ENCODE assay signal across 12 mouse cellular contexts in the genomic region with DNA sequence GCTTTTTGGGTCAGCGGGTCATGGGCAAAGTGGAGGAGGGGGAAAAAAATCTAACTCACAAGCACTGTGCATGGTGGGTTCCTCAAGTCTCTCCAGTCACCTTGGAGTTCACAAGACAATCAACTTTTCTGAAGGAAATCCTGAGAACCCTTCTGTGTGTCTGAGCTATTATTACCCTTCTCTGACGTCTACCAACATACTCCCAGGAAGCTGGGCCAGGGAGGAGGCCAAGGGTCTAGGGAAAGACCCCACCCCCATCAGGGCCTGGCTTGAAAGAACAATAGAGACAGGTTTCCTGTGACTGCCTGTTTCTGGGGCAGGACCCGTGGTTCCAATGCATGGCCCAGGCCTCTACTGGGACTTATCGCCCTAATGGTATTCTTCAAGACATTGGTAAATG.
"Had no signal": no experiment of that assay in that cellular context is flagged by ENCODE, and none has a peak within 500 bp of the region (broad histone marks: within the 10 kb centered on the region; RNA-seq: fewer than 3 reads in every experiment).

No protein-coding gene starts in this region.

- ATAC-seq: midbrain, embryonic 15.5 days had no signal

- DNase-seq: kidney, postnatal 10 days; liver, embryonic 13.5 days; lung, adult 18-20 months; retina, postnatal 1 day; right cerebral cortex, postnatal 4 days; spleen, adult 18-20 months; thymus, adult 18-20 months; thymus, postnatal 14 days had no signal

- H3K4me3 ChIP-seq: limb, embryonic 15.5 days; liver, embryonic 13.5 days; midbrain, embryonic 10.5 days; midbrain, embryonic 15.5 days; neural tube, embryonic 13.5 days had no signal

- H3K4me1 ChIP-seq: liver, embryonic 13.5 days; midbrain, embryonic 15.5 days had no signal

- H3K27me3 ChIP-seq: limb, embryonic 15.5 days; liver, embryonic 13.5 days; midbrain, embryonic 15.5 days; neural tube, embryonic 13.5 days had no signal

- H3K36me3 ChIP-seq: limb, embryonic 15.5 days; liver, embryonic 13.5 days; midbrain, embryonic 10.5 days; midbrain, embryonic 15.5 days; neural tube, embryonic 13.5 days had no signal

- H3K9me3 ChIP-seq: limb, embryonic 15.5 days; liver, embryonic 13.5 days; midbrain, embryonic 10.5 days; midbrain, embryonic 15.5 days; neural tube, embryonic 13.5 days had no signal

- H3K27ac ChIP-seq: limb, embryonic 15.5 days; liver, embryonic 13.5 days; midbrain, embryonic 10.5 days; midbrain, embryonic 15.5 days; neural tube, embryonic 13.5 days had no signal

- H3K9ac ChIP-seq: limb, embryonic 15.5 days; liver, embryonic 13.5 days; midbrain, embryonic 15.5 days; neural tube, embryonic 13.5 days had no signal

- H3K4me2 ChIP-seq: limb, embryonic 15.5 days; liver, embryonic 13.5 days; midbrain, embryonic 15.5 days; neural tube, embryonic 13.5 days had no signal
